Mouse (Mus musculus) limb, embryonic 13.5 days (tissue): ENCODE results near the gene Cnih3. TPM values are rescaled to one million over a fixed set of nuclear protein-coding genes. Genes with fewer than 3 reads are reported as not detected.

Experiments used
- ATAC-seq: fragments of 200-750 bp; cut with Nextera tagmentation; 2 replicates; pipeline ENCODE4 v1.8.0; 2017; ENCODE audit warnings: low read depth, moderate number of reproducible peaks, moderate TSS enrichment; ENCODE audit not compliant: low FRiP score
- H3K27ac ChIP-seq: fragments of 300-500 bp; sonication (generic); 2 replicates; pipeline ENCODE4 v1.5.1; 2015; ENCODE audit warnings: inconsistent platforms, mild to moderate bottlenecking, moderate library complexity
- H3K27me3 ChIP-seq: fragments of 300-500 bp; sonication (generic); 2 replicates; pipeline ENCODE4 v1.6.1; 2015; ENCODE audit warnings: mild to moderate bottlenecking, inconsistent platforms
- H3K36me3 ChIP-seq: fragments of 300-500 bp; sonication (generic); 2 replicates; pipeline ENCODE4 v1.6.1; 2015; ENCODE audit warnings: inconsistent platforms, mild to moderate bottlenecking, moderate library complexity
- H3K4me1 ChIP-seq: fragments of 300-500 bp; sonication (generic); 2 replicates; pipeline ENCODE4 v1.6.1; 2015; ENCODE audit warnings: inconsistent platforms
- H3K4me2 ChIP-seq: fragments of 300-500 bp; sonication (generic); replicated peaks from 2 replicates; pipeline ENCODE4 v1.6.1; 2015; ENCODE audit warnings: inconsistent platforms, mild to moderate bottlenecking, moderate library complexity
- H3K4me3 ChIP-seq: fragments of 300-500 bp; sonication (generic); 2 replicates; pipeline ENCODE4 v1.5.1; 2015; ENCODE audit warnings: moderate library complexity, mild to moderate bottlenecking, inconsistent platforms
- H3K9ac ChIP-seq: fragments of 300-500 bp; sonication (generic); 2 replicates; pipeline ENCODE4 v1.6.1; 2015; ENCODE audit warnings: mild to moderate bottlenecking, inconsistent platforms
- H3K9me3 ChIP-seq: fragments of 300-500 bp; sonication (generic); 2 replicates; pipeline ENCODE4 v1.6.1; 2016; ENCODE audit warnings: inconsistent platforms
- WGBS: fragments of 180-500 bp; shearing (Covaris S2); methylation state at CpG from one replicate; pipeline ENCODE4 v1.1.7; 2015; 5-methylcytosine and 5-hydroxymethylcytosine counted together
- polyA plus RNA-seq: library from polyadenylated mRNA; unstranded; fragments of >200 nt; fragmentation: Nextera tagmentation; extraction: Ambion mirVana; gene quantifications from 2 replicates; pipeline ENCODE4 v1.2.1, GENCODE M21; 2015

Cnih3 gene
- polyA plus RNA-seq, 1 experiment from 2014 or later, result 0.71 TPM

DNA sequence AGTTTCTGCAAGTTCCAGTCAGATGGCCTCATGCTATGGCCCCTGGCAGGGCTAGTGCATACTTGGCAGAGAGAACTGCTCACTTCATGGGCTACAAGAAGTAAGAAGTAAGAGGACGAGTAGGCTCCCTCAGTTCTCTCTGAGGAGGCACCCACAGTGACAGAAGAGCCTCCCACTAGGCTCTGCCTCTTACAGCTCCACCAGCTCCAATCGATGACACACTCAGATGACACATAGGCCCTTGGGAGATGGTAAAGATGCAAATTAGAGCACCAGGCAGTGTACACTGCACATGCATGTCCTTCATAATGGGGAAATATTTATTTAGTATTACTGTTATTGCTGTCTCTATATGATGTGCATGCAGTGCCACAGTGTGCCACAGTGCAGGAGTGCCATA is 62.6 kb downstream of the Cnih3 start:
- 78% methylated on average over 2 of the region's 2 CpGs for WGBS
- H3K4me1 ChIP-seq, result peaks cover 16% of the 10 kb centered on the region
- H3K27ac ChIP-seq, result no peak overlapping the region
- H3K9me3 ChIP-seq, result no peaks in the 10 kb centered on the region
- no peaks in the 10 kb centered on the region for H3K36me3 ChIP-seq
- ATAC-seq, result no peak
- H3K9ac ChIP-seq, result no peak overlapping the region
- H3K27me3 ChIP-seq, result no peaks in the 10 kb centered on the region
- no peak overlapping the region for H3K4me2 ChIP-seq
- no peak overlapping the region for H3K4me3 ChIP-seq

DNA sequence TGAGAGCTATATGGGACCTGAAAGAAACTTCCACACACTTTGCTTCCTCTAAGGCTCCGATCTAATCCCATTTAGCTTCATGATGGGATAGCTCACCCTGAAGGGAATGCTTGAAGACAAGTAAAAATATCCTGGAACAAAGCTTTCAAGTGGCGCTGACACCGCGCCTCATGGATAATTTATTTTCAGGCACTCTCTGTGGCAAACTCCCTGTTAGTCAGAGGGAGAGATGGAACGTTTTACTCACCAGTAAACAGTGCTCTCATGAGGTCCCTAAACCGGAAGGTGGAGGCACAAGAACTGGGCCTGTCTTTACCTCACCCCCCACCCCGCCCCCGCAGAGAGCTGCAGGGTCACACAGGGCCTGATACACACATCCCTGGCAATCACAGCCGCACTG is 64.4 kb downstream of the Cnih3 start:
- Histone ChIP-seq H3K27me3 (no peaks in the 10 kb centered on the region), H3K27ac (no peak overlapping the region), H3K4me1 (peaks cover 16% of the 10 kb centered on the region), H3K4me2 (no peak overlapping the region), H3K9ac (no peak overlapping the region), H3K4me3 (no peak overlapping the region), H3K9me3 (no peaks in the 10 kb centered on the region), H3K36me3 (no peaks in the 10 kb centered on the region)
- WGBS, result 78% methylated on average over 9 of the region's 9 CpGs
- ATAC-seq, result no peak

DNA sequence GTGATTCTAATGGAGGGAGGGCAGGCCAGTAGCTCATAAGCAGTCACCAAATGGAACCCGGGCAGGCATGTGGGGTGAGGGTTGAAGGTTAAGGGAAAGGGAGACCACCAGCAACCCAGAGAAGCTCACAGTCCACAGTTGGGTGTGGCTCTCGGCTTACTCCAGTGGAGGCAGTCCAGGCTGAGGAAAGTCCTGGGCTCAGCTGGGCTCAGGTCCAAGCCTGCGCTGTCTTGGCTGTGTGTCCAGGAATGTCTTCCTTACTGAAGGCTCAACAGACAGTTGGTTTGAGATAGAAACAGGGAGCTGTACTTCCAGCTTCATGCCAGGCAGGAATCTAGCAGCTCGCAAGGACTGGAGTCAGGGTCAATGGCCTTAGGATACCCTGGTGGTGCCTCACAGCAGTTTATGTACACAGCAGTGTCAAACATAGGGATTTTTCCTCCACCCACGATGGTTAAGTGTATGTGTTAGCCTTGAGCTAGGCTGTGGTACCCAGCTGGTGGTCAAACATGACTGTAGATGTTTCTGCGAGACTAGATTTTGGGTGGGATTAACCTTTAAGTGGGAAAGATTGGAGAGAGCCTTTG is 65.6 kb downstream of the Cnih3 start:
- no peak for ATAC-seq
- WGBS, result 83% methylated on average over 6 of the region's 6 CpGs
- Histone ChIP-seq H3K9me3 (no peaks in the 10 kb centered on the region), H3K27ac (no peak overlapping the region), H3K9ac (no peak overlapping the region), H3K27me3 (no peaks in the 10 kb centered on the region), H3K4me2 (no peak overlapping the region), H3K36me3 (no peaks in the 10 kb centered on the region), H3K4me3 (no peak overlapping the region), H3K4me1 (peaks cover 16% of the 10 kb centered on the region)

DNA sequence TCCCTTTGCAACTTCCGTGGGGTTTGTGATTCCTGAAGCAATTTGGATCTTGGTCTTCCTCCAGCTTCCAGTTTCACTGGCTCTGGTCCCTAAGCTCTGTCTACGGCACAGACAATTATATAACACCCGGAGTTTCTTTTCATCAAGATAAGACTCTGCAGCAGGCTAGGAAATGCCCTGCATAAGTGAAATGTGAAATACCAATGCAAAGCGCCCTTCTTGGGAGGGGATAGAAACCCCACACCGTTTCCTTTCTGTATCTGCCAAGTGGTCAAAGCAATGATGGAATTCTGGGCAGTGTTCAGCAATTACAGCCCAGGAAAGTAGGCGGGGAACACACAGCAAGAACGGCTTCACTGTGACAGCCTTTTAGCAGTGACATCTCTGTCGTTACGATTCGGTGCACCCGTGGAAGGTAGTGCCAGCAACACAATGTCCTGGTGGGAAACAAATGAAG is 67.7 kb downstream of the Cnih3 start:
- WGBS, result 62% methylated on average over 11 of the region's 11 CpGs
- H3K4me2 ChIP-seq, result no peak overlapping the region
- H3K4me3 ChIP-seq, result no peak overlapping the region
- H3K4me1 ChIP-seq, result peaks cover 18% of the 10 kb centered on the region
- H3K9ac ChIP-seq, result no peak overlapping the region
- no peaks in the 10 kb centered on the region for H3K27me3 ChIP-seq
- no peak overlapping the region for H3K27ac ChIP-seq
- ATAC-seq, result no peak
- H3K36me3 ChIP-seq, result no peaks in the 10 kb centered on the region
- H3K9me3 ChIP-seq, result no peaks in the 10 kb centered on the region

DNA sequence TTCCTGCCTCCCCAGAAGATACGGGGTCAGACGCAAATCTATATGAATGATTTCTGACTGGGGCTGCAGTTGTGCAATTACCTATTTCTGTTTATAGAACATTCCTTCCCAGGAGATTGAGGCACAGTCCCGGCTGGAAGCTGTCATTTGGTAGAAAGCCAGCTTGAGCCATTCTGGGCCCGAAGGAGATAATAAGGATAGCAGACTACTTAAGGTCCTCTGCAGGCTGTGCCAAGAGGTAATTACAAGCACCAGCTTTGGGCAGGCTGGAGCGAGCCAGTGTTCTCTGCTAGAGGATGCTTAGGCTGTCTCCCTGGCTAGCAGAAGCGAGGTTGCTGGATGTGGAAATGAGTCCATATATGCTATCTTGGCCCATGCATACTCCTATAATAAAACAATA is 70.4 kb downstream of the Cnih3 start:
- Histone ChIP-seq H3K4me2 (no peak overlapping the region), H3K4me3 (no peak overlapping the region), H3K9me3 (no peaks in the 10 kb centered on the region), H3K4me1 (peaks cover 34% of the 10 kb centered on the region), H3K27me3 (0 out of 2 replicates have a peak, but pooled peaks cover 3% of the 10 kb centered on the region), H3K36me3 (no peaks in the 10 kb centered on the region), H3K9ac (no peak overlapping the region), H3K27ac (no peak overlapping the region)
- WGBS, result 60% methylated on average over 6 of the region's 6 CpGs
- ATAC-seq, result no peak

DNA sequence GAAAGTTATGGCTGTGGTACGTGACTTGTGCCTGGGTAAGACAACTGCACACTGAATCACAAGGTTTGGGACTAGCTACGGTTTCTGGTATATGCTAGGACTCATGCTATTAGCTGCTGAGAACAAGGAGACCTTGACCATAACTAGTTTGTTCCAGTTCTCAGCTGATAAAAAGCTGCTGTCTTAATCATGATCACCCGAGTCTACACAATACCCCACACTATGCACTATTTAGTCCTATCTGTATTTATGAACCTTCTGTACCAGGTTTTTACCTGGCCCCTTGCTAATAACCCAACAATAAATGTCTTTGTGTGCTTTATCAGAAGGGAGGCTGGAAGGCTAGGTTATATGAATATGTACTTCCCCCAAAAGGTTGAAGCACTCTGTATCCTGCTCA is 72.5 kb downstream of the Cnih3 start:
- ATAC-seq, result no peak
- no peak overlapping the region for H3K4me3 ChIP-seq
- no peaks in the 10 kb centered on the region for H3K9me3 ChIP-seq
- H3K4me1 ChIP-seq, result peaks cover 19% of the 10 kb centered on the region
- no peaks in the 10 kb centered on the region for H3K36me3 ChIP-seq
- 86% methylated on average over 3 of the region's 3 CpGs for WGBS
- H3K27me3 ChIP-seq, result peaks cover 6% of the 10 kb centered on the region
- H3K27ac ChIP-seq, result no peak overlapping the region
- no peak overlapping the region for H3K4me2 ChIP-seq
- H3K9ac ChIP-seq, result no peak overlapping the region

DNA sequence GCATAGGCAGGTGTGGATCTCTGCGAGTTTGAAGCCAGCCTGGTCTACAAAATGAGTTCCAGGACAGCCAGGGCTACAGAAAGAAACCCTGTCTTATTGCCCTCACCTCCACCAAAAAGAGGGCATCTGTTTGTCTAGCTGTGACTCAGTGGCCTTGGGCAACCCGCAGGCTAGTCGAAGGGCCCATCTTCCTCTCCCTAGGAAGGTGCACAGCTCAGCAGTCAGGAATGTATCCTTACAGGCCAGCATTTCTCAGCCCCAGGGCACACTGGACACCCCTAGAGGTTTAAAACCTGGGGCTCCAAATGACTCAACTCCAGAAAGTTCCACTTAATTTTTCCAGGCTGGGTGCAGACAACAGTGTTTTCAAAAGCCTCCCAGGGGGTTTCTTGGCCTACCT is 73.0 kb downstream of the Cnih3 start:
- Histone ChIP-seq H3K4me1 (peaks cover 19% of the 10 kb centered on the region), H3K27me3 (peaks cover 6% of the 10 kb centered on the region), H3K4me2 (no peak overlapping the region), H3K9ac (no peak overlapping the region), H3K9me3 (no peaks in the 10 kb centered on the region), H3K27ac (no peak overlapping the region), H3K4me3 (no peak overlapping the region), H3K36me3 (no peaks in the 10 kb centered on the region)
- no peak for ATAC-seq
- 73% methylated on average over 3 of the region's 3 CpGs for WGBS

DNA sequence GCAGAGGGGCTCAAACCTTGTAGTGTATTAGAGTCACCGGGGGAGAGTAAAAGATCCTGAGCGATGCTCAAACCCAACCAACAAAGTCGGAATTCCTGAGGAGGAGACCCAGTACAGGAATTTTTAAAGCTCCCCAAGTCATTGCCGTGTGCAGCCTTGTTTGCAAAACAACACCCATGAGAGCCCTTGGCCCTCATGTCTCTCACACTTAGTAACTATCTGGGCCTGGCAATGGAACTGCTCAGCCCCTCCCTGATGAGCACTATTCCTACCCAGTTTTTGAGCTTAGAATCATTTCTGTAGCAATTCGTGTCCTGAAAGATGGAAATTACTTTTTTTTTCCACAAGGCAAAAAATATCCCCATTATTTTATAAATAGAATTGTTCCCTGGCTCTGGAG is 74.0 kb downstream of the Cnih3 start:
- no peak overlapping the region for H3K4me2 ChIP-seq
- no peak overlapping the region for H3K9ac ChIP-seq
- H3K27me3 ChIP-seq, result peaks cover 6% of the 10 kb centered on the region
- no peaks in the 10 kb centered on the region for H3K36me3 ChIP-seq
- ATAC-seq, result peak; percentile 57; the same call in 1 of the 2 replicates
- no peak overlapping the region for H3K4me3 ChIP-seq
- WGBS, result 46% methylated on average over 5 of the region's 5 CpGs
- H3K9me3 ChIP-seq, result no peaks in the 10 kb centered on the region
- H3K27ac ChIP-seq, result no peak overlapping the region
- peaks cover 19% of the 10 kb centered on the region for H3K4me1 ChIP-seq

DNA sequence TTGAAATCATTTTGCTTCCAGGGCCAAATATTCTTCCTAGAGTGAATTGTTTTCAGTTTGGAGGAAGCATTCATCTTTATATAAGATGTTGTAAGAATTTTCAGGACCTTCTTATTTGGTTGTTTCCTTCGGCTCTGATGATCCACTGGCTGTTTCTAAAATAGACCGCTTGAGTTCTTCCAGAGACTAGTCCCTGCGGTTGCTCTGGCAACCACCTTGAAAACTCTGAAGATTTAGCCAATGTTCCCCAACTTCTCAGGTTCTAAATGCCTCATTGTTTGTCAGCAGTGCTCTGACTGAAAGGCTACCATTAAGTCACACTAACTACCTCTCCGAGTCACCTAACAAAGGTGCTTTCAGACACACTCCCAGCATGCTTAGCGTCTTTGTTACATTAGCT is 80.8 kb downstream of the Cnih3 start:
- Histone ChIP-seq H3K27me3 (peaks cover 3% of the 10 kb centered on the region), H3K4me1 (peaks cover 8% of the 10 kb centered on the region; the same call in 1 of the 2 replicates), H3K4me2 (no peak overlapping the region), H3K4me3 (no peak overlapping the region), H3K27ac (peak overlapping the region; percentile 58; the same call in 1 of the 2 replicates), H3K9ac (no peak overlapping the region), H3K9me3 (no peaks in the 10 kb centered on the region), H3K36me3 (no peaks in the 10 kb centered on the region)
- ATAC-seq, result no peak
- WGBS, result 79% methylated on average over 5 of the region's 5 CpGs

DNA sequence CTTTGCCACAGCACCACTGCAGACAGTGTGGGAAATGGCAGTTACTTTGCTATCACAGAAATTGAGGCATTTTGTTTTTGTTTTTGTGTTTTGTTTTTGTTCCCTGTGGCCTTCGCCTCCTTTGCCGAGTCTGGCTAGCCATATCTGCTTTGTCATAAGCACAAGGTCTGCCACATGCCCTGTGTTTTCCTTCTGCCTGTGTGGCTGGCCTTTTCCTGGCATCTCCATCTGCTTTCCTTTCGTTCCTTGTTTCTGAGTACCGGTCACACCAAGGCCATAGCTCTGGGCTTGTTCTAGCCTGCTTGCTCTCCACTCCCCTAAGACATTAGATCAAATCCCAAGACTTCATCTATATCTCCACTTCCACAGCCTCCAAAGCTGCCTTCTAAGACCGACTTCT is 83.0 kb downstream of the Cnih3 start:
- H3K9ac ChIP-seq, result 0 out of 2 replicates have a peak overlapping the region, but pooled peaks have one; percentile 5
- no peak overlapping the region for H3K4me3 ChIP-seq
- no peaks in the 10 kb centered on the region for H3K36me3 ChIP-seq
- no peaks in the 10 kb centered on the region for H3K9me3 ChIP-seq
- H3K4me1 ChIP-seq, result peaks cover 9% of the 10 kb centered on the region
- no peak overlapping the region for H3K4me2 ChIP-seq
- H3K27me3 ChIP-seq, result no peaks in the 10 kb centered on the region
- WGBS, result 71% methylated on average over 5 of the region's 5 CpGs
- ATAC-seq, result no peak
- H3K27ac ChIP-seq, result no peak overlapping the region

DNA sequence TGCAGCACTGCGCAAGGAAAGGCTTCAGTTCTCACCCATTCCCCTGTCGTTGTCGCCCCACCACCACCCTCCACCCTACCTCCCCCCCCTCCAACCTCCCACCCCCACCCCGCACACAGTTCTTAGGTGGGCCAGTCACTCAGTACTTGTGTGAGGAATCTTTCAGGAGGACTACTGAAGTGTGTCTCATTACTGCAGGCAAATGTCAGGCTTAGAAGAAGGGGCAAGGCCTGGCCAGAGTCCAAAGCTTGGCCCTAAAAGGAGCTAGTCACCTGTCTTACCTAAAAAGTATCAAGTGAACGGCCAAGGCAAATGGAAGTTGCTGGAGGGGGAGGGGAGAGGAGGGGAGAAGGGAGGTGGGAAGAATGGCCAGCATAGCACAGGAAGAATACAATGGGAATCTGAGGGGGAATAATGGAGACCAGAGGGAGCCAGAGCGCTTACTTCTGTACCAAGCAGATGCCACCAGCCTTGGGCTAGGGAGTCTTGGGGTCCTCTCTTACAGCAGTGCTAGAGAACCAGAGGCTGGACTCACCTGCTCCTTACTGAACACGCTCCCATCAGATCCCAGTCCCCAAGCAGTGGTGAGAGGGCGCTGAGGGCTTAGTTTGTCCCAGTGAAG is 88.7 kb downstream of the Cnih3 start:
- H3K27me3 ChIP-seq, result no peaks in the 10 kb centered on the region
- no peak for ATAC-seq
- peak overlapping the region; percentile 74 for H3K27ac ChIP-seq
- H3K36me3 ChIP-seq, result no peaks in the 10 kb centered on the region
- no peak overlapping the region for H3K4me3 ChIP-seq
- peaks cover 29% of the 10 kb centered on the region for H3K4me1 ChIP-seq
- H3K9ac ChIP-seq, result no peak overlapping the region
- peak overlapping the region; percentile 7; the same call in 1 of the 2 replicates for H3K4me2 ChIP-seq
- WGBS, result 77% methylated on average over 8 of the region's 8 CpGs
- no peaks in the 10 kb centered on the region for H3K9me3 ChIP-seq

DNA sequence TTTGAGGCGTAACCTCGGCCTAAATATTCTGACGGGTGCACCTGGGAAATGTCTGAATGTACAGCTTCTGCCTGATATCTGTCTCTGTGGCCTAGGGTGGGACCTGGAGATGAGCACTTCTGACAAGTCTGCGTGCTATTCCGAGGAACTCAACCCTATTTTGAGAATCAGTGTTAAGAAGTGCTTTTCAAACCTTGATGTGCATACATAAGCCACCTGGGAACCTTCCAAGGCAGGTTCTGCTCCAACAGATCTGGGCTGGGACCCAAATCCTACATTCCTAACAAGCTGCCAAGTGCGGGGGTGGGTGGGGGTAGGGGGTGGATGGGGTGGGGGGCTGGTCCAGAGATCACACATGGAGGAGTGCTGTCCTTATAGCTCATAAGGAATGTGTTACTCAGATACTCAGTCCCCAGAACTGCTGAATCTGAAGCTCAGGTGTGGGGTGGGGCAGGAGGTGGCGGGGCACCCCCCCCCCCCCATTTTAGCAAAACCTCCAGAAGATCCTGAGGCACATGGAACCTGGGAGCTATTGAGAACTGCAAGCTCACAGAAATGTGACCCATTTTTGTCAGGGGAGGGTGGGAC is 89.3 kb downstream of the Cnih3 start:
- H3K9me3 ChIP-seq, result no peaks in the 10 kb centered on the region
- H3K4me1 ChIP-seq, result peaks cover 29% of the 10 kb centered on the region
- 67% methylated on average over 7 of the region's 7 CpGs for WGBS
- peak; percentile 42; the same call in 1 of the 2 replicates for ATAC-seq
- H3K4me2 ChIP-seq, result peak overlapping the region; percentile 7; the same call in 1 of the 2 replicates
- H3K9ac ChIP-seq, result no peak overlapping the region
- H3K27ac ChIP-seq, result peak overlapping the region; percentile 74
- H3K36me3 ChIP-seq, result no peaks in the 10 kb centered on the region
- no peaks in the 10 kb centered on the region for H3K27me3 ChIP-seq
- H3K4me3 ChIP-seq, result no peak overlapping the region
